Mouse (Mus musculus) olfactory bulb, adult 2 months (tissue): ENCODE results near the gene Eps8.

ENCODE experiments used
- CTCF ChIP-seq: fragments of 200-500 bp; IDR thresholded peaks from 2 replicates; pipeline ENCODE4 v1.5.1; 2012; ENCODE audit warnings: low read depth, mild to moderate bottlenecking, low read length, moderate library complexity; ENCODE audit not compliant: insufficient read depth
- POLR2A ChIP-seq: fragments of 200-500 bp; IDR thresholded peaks from 2 replicates; pipeline ENCODE4 v1.6.1; 2012; ENCODE audit warnings: mild to moderate bottlenecking, low read depth, low read length, moderate library complexity; ENCODE audit not compliant: insufficient read depth

DNA sequence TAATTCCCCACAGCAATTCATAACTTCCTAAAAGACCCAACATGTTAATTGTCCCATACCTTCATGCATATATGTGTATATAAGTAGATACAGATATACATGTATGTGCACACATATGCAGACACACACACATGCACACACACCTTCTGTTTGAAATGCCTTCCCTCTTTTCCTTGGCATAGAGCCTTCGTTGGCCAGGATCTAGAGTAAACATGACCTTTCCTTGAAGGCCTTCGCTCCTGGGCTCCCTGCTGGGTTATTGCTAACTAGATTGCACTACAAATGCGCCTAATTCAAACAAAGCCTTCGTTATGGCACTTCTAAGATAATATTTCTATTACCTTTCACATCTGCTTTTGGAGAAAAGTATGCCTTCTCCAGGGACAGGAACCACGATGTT is 20.9 kb upstream of the Eps8 start:
- TF ChIP-seq CTCF: no peak
- no peak for TF ChIP-seq POLR2A
